In genomic region chr5:72735763-72736162, GRCm38 (mm10) we compare ENCODE assay signal across 32 mouse cellular contexts. TPM values are rescaled to one million over a fixed set of nuclear protein-coding genes. Genes with fewer than 3 reads are reported as not detected.
DNase-seq lines count a peak whose midpoint lies in the region; ATAC-seq and TF ChIP-seq lines count a peak whose summit lies in the region.
"Had no signal": no experiment of that assay in that cellular context is flagged by ENCODE, and none has a peak within 500 bp of the region (broad histone marks: within the 10 kb centered on the region; RNA-seq: fewer than 3 reads in every experiment).

No protein-coding gene starts in this region.

- no peak for DNase-seq in heart, postnatal 25 days (ENCODE audit: low spot score)
- DNase-seq in lung, adult 2 months: no peak
- peak; percentile 60 for DNase-seq in MEL (ENCODE audit: low read depth, low spot score)
- peak; percentile 9 for DNase-seq in brain, adult 2 months (ENCODE audit: low read depth, low spot score)
- no peak for DNase-seq in cerebellum, adult 11-12 months
- DNase-seq: adrenal gland, adult 2 months; adrenal gland, postnatal 36 days; B cell, adult 2 months; cerebellum, adult 9-10 months; cerebellum, postnatal 36 days; gastrocnemius, postnatal 25 days; heart, adult 11 months; heart, postnatal 14 days; kidney, adult 8-10 months; kidney, postnatal 4 days; right cerebral cortex, postnatal 4 days; thymus, postnatal 4 days had no signal

- peak overlapping the region; percentile 32 for H3K4me2 ChIP-seq in heart, embryonic 14.5 days (ENCODE audit: low read length)
- peak overlapping the region; percentile 16; the same call in 1 of the 2 replicates for H3K4me2 ChIP-seq in lung, embryonic 15.5 days
- H3K4me2 ChIP-seq: embryonic facial prominence, embryonic 12.5 days; forebrain, embryonic 15.5 days; hindbrain, embryonic 13.5 days; limb, embryonic 13.5 days; midbrain, embryonic 13.5 days; neural tube, embryonic 13.5 days had no signal

- H3K9me3 ChIP-seq in heart, embryonic 14.5 days (ENCODE audit: control insufficient read depth, low read length): no peaks in the 10 kb centered on the region
- no peaks in the 10 kb centered on the region for H3K9me3 ChIP-seq in lung, embryonic 15.5 days
- no peaks in the 10 kb centered on the region for H3K9me3 ChIP-seq in MEL (replicated peaks; ENCODE audit: insufficient read depth, low read length)
- H3K9me3 ChIP-seq: embryonic facial prominence, embryonic 12.5 days; forebrain, embryonic 10.5 days; forebrain, embryonic 15.5 days; hindbrain, embryonic 13.5 days; limb, embryonic 13.5 days; megakaryocyte, embryonic 14.5 days; midbrain, embryonic 13.5 days; neural tube, embryonic 13.5 days had no signal

- TF ChIP-seq CTCF in lung, adult 2 months (IDR thresholded peaks at IDR 0.05; ENCODE audit: insufficient read depth, low read length): no peak
- TF ChIP-seq CTCF in MEL (IDR thresholded peaks at IDR 0.05 in 2 of 3, conservative IDR thresholded peaks at IDR 0.05 in 1 of 3; ENCODE audit: control insufficient read depth in 1 of 3, insufficient read depth in 1 of 3, low read depth in 2 of 3, low read length in 3 of 3, poor library complexity in 1 of 3, severe bottlenecking in 1 of 3): no peak

- H3K27me3 ChIP-seq in heart, embryonic 14.5 days (ENCODE audit: control insufficient read depth, insufficient read depth, low read length): no peaks in the 10 kb centered on the region
- H3K27me3 ChIP-seq in lung, embryonic 15.5 days: no peaks in the 10 kb centered on the region
- no peaks in the 10 kb centered on the region; a peak in 1 of 4 replicates for H3K27me3 ChIP-seq in MEL (ENCODE audit: control insufficient read depth in 1 of 2, insufficient read depth in 2 of 2, low read length in 2 of 2)
- H3K27me3 ChIP-seq: embryonic facial prominence, embryonic 12.5 days; forebrain, embryonic 15.5 days; hindbrain, embryonic 13.5 days; limb, embryonic 13.5 days; midbrain, embryonic 13.5 days; neural tube, embryonic 13.5 days had no signal

- H3K4me1 ChIP-seq in heart, embryonic 14.5 days (ENCODE audit: control insufficient read depth in 2 of 2, insufficient read depth in 2 of 2, low read length in 2 of 2): peaks cover 7 to 16% of the 10 kb centered on the region in 2 experiments
- peaks cover 6% of the 10 kb centered on the region for H3K4me1 ChIP-seq in lung, embryonic 15.5 days
- no peaks in the 10 kb centered on the region for H3K4me1 ChIP-seq in lung, adult 2 months (ENCODE audit: control insufficient read depth, insufficient read depth, low read length)
- peaks cover 13 to 33% of the 10 kb centered on the region in 2 experiments for H3K4me1 ChIP-seq in MEL (ENCODE audit: control insufficient read depth in 1 of 2, insufficient read depth in 2 of 2, low read length in 2 of 2)
- H3K4me1 ChIP-seq: forebrain, embryonic 15.5 days; hindbrain, embryonic 13.5 days; limb, embryonic 13.5 days; neural tube, embryonic 13.5 days had no signal

- H3K4me3 ChIP-seq in heart, embryonic 14.5 days (ENCODE audit: control insufficient read depth in 1 of 2, insufficient read depth in 1 of 2, low read depth in 1 of 2, low read length in 2 of 2): no peak overlapping the region
- H3K4me3 ChIP-seq in lung, embryonic 15.5 days: no peak overlapping the region
- no peak overlapping the region for H3K4me3 ChIP-seq in lung, adult 2 months (replicated peaks; ENCODE audit: extremely low read depth, low read depth, low read length)
- H3K4me3 ChIP-seq in MEL (ENCODE audit: control insufficient read depth in 1 of 2, insufficient read depth in 1 of 2, low read depth in 2 of 2, low read length in 2 of 2): peak overlapping the region; percentile 43 to 66
- H3K4me3 ChIP-seq: embryonic facial prominence, embryonic 12.5 days; forebrain, embryonic 10.5 days; forebrain, embryonic 15.5 days; hindbrain, embryonic 13.5 days; limb, embryonic 13.5 days; megakaryocyte, embryonic 14.5 days; midbrain, embryonic 13.5 days; neural tube, embryonic 13.5 days had no signal

- no peaks in the 10 kb centered on the region for H3K79me2 ChIP-seq in MEL (ENCODE audit: control insufficient read depth, insufficient read depth, low read length, poor library complexity)

- 41% methylated on average over 7 of the region's 7 CpGs for WGBS in heart, embryonic 14.5 days
- 43% methylated on average over 7 of the region's 7 CpGs for WGBS in lung, embryonic 15.5 days
- WGBS in lung, adult 2 months: 55% methylated on average over 7 of the region's 7 CpGs

- TF ChIP-seq POLR2A in lung, adult 2 months (IDR thresholded peaks at IDR 0.05; ENCODE audit: borderline replicate concordance, extremely low read depth, low read depth, low read length): no peak
- TF ChIP-seq POLR2A in MEL (IDR thresholded peaks at IDR 0.05; ENCODE audit: control insufficient read depth in 1 of 2, insufficient read depth in 1 of 2, low read depth in 1 of 2, low read length in 2 of 2, poor library complexity in 1 of 2): no peak

- no peak overlapping the region for H3K9ac ChIP-seq in heart, embryonic 14.5 days (ENCODE audit: low read length)
- no peak overlapping the region for H3K9ac ChIP-seq in lung, embryonic 15.5 days
- H3K9ac ChIP-seq in MEL (ENCODE audit: control insufficient read depth, low read depth, low read length, poor library complexity, severe bottlenecking): peak overlapping the region; percentile 15
- H3K9ac ChIP-seq: embryonic facial prominence, embryonic 12.5 days; forebrain, embryonic 15.5 days; hindbrain, embryonic 13.5 days; limb, embryonic 13.5 days; midbrain, embryonic 13.5 days; neural tube, embryonic 13.5 days had no signal

- no peaks in the 10 kb centered on the region for H3K36me3 ChIP-seq in heart, embryonic 14.5 days (ENCODE audit: control insufficient read depth, insufficient read depth, low read length)
- no peaks in the 10 kb centered on the region for H3K36me3 ChIP-seq in lung, embryonic 15.5 days
- H3K36me3 ChIP-seq in MEL (ENCODE audit: control insufficient read depth in 1 of 2, insufficient read depth in 2 of 2, low read length in 2 of 2): peaks cover 0 to 25% of the 10 kb centered on the region in 2 experiments; a peak in 2 of 4 replicates
- H3K36me3 ChIP-seq: embryonic facial prominence, embryonic 12.5 days; forebrain, embryonic 10.5 days; forebrain, embryonic 15.5 days; hindbrain, embryonic 13.5 days; limb, embryonic 13.5 days; midbrain, embryonic 13.5 days; neural tube, embryonic 13.5 days had no signal

- no peak for ATAC-seq in heart, embryonic 14.5 days (ENCODE audit: insufficient number of reproducible peaks, insufficient read depth, low FRiP score, low read depth)
- ATAC-seq in lung, embryonic 15.5 days (ENCODE audit: borderline replicate concordance, extremely low read depth, low FRiP score, low TSS enrichment): no peak; the same call in 1 of the 2 replicates
- ATAC-seq: activated CD4-positive, CD25-positive, alpha-beta regulatory T cell, adult 4 months; forebrain, embryonic 15.5 days; intestine, embryonic 16.5 days; midbrain, embryonic 13.5 days had no signal

- intact Hi-C loops in heart, postnatal 25 days (cut with DNase I): no loop called here

- no peak overlapping the region for H3K27ac ChIP-seq in heart, embryonic 14.5 days (replicated peaks in 1 of 2; ENCODE audit: control insufficient read depth in 1 of 2, insufficient read depth in 1 of 2, low read depth in 2 of 2, low read length in 2 of 2)
- H3K27ac ChIP-seq in lung, embryonic 15.5 days: no peak overlapping the region
- H3K27ac ChIP-seq in MEL (ENCODE audit: control insufficient read depth, low read depth, low read length): no peak overlapping the region
- H3K27ac ChIP-seq: embryonic facial prominence, embryonic 12.5 days; forebrain, embryonic 10.5 days; forebrain, embryonic 15.5 days; hindbrain, embryonic 13.5 days; kidney, postnatal 0 days; limb, embryonic 13.5 days; midbrain, embryonic 13.5 days; neural tube, embryonic 13.5 days; stomach, postnatal 0 days had no signal

- TF ChIP-seq RAD21 in MEL (IDR thresholded peaks at IDR 0.05; ENCODE audit: low read depth, low read length): no peak

- TF ChIP-seq EP300 in MEL (IDR thresholded peaks at IDR 0.05; ENCODE audit: low read depth in 1 of 2, low read length in 2 of 2): peak in 1 of 2 experiments; percentile 48; a peak in 1 of 4 replicates

TF ChIP-seq in MEL, 35 proteins besides CTCF, POLR2A, EP300 and RAD21:
- TF ChIP-seq POLR2AphosphoS5 (IDR thresholded peaks at IDR 0.05; ENCODE audit: borderline replicate concordance, low read depth, low read length): no peak
- TF ChIP-seq GATA1 (IDR thresholded peaks at IDR 0.05; ENCODE audit: low read depth, low read length): 0 out of 2 replicates have a peak, but pooled peaks have one; percentile 24
- no peak for TF ChIP-seq ELF1 (IDR thresholded peaks at IDR 0.05; ENCODE audit: low read depth, low read length)
- no peak for TF ChIP-seq POLR2AphosphoS2 (IDR thresholded peaks at IDR 0.05; ENCODE audit: low read length)

RNA-seq across cellular contexts. Expression of gene Txk, which starts 16.8 kb away (rescaled TPM):
- 0.12 and 0.16 TPM in 2 replicates for polyA plus RNA-seq in heart, embryonic 14.5 days (2014; fragmentation: Nextera tagmentation; extraction: Ambion mirVana)
- under 1 TPM; 0.08 to 0.14 TPM for total RNA-seq in heart, postnatal 25 days (2021)
- polyA plus RNA-seq in lung, embryonic 15.5 days (2015; fragmentation: Nextera tagmentation; extraction: Ambion mirVana): 0.35 and 0.74 TPM in 2 replicates
- 0.43 and 0.75 TPM in 2 replicates for polyA plus RNA-seq in lung, adult 2 months (2012; rRNA removed)
- total RNA-seq in MEL (2012; rRNA removed): 0.23 and 0.26 TPM in 2 replicates
- under 1 TPM in 1 of 2 experiments, not detected in 1; 0.10 TPM for polyA plus RNA-seq in MEL (2012; ENCODE audit: insufficient read depth in 1 of 2, insufficient read length in 2 of 2, low read depth in 1 of 2, low replicate concordance in 2 of 2, missing spikeins in 1 of 2)
- polyA plus RNA-seq: adrenal gland, adult 2 months; forebrain, embryonic 10.5 days; forebrain, embryonic 15.5 days; liver, embryonic 11.5 days had no signal

Comparison
In these comparisons a context has a peak if more than half of its experiments do, and no peak if none do; other contexts are left out.
1. H3K4me3 ChIP-seq: peak in MEL (2 of 2); none in heart, embryonic 14.5 days (0 of 2), lung, embryonic 15.5 days (single experiment) and lung, adult 2 months (single experiment).
2. DNase-seq: peak in MEL (single experiment) and brain, adult 2 months (single experiment); none in heart, postnatal 25 days (single experiment), lung, adult 2 months (single experiment) and cerebellum, adult 11-12 months (single experiment).